Mouse (Mus musculus): ENCODE measurements around the gene Atp6v0a1. TPM values are rescaled to one million over a fixed set of nuclear protein-coding genes. Genes with fewer than 3 reads are reported as not detected.
A peak's percentile ranks its signal among the peaks of the same experiment; 100 is the strongest.
"Not testable (repeated sequence)": the region's sequence is repeated elsewhere in the genome, so short reads cannot be mapped to it uniquely, and the experiment has no call there.

Gene Atp6v0a1
- total RNA-seq, 1 experiment from 2014 or later = 108 TPM

DNA sequence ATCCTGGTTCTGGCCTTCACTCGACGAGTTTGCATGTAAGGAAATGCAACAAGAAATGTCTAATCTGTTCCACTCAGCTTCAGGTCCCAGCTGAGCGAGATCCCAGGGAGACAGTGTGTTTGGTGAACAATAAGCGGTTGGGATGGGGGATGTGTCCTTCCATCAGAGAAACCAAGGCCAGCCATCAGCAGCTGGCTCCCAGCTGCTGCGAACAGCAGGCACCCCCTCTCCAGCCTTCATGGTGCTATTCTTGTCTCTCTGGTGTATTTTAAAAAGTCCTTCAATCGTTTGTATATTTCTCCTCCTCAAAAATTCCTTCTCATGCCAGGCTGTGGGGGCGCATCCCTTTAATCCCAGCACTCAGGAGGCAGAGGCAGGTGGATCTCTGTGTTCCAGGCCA lies 34.0 kb upstream of the Atp6v0a1 start:
- ATAC-seq (ENCODE audit: extremely low read depth, insufficient number of reproducible peaks, low FRiP score, poor library complexity, severe bottlenecking) = no peak

DNA sequence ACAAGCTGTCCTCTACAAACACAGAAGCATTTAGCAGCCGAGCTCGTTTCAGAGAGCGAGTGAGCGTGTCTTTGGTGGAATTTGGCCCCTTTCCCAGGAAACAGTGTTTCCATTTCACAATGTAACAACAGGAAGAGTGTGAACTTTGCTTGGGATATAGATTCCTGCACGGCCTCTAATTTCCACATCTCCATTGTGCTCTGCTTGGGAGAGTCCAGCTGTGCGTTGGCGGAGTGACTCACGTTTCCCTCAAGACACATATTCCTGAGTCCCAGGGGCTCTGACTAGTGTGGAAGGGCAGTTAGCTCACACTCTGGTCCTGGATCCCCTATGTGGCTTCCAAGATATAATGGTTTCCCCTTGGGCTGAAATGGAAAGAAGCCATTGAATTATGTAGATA lies 29.4 kb upstream of the Atp6v0a1 start:
- ATAC-seq (ENCODE audit: extremely low read depth, insufficient number of reproducible peaks, low FRiP score, poor library complexity, severe bottlenecking) = no peak

DNA sequence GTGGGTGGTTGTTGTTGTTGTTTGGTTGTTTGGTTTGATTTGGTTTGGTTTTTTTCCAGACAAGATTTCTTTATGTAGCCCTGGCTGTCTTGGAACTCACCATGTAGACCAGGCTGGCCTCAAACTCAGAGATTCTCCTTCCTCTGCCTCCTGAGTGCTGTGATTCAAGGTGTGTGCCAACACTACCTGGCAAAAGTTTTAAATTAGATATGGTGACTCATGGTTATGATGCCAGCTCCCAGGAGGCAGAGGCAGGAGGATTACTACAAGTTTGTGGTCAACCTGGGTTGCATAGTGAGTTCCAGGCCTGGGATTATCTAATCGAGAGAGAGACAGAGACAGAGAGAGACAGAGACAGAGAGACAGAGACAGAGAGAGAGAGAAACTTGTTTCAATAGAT lies 28.8 kb upstream of the Atp6v0a1 start:
- ATAC-seq (ENCODE audit: extremely low read depth, insufficient number of reproducible peaks, low FRiP score, poor library complexity, severe bottlenecking) = no peak

GRCm38 (mm10) chr11:100981236-100981635 lies 28.0 kb upstream of the Atp6v0a1 start:
- no peak for ATAC-seq (ENCODE audit: extremely low read depth, insufficient number of reproducible peaks, low FRiP score, poor library complexity, severe bottlenecking)

DNA sequence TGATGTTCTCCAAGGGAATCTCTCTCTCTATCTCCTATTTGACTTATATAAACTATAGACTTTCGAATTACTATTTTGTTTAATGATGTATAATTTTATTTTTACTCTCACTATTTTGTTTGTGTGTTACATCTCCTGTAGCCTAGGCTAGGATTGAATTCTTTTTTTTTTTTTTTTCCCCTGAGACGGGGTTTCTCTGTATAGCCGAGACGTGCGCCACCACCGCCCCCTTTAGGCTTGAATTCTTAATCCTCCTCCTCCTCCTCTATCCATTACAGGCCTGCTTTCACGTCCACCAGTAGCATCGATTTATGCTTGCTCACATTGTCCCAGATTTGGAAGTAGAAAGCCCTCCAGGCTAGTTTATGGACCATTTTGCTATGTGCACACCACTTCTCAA lies 27.2 kb upstream of the Atp6v0a1 start:
- ATAC-seq (ENCODE audit: extremely low read depth, insufficient number of reproducible peaks, low FRiP score, poor library complexity, severe bottlenecking) = no peak

GRCm38 (mm10) chr11:100983125-100983777 lies 26.0 kb upstream of the Atp6v0a1 start:
- peak; percentile 76 for ATAC-seq (ENCODE audit: extremely low read depth, insufficient number of reproducible peaks, low FRiP score, poor library complexity, severe bottlenecking)

GRCm38 (mm10) chr11:100983778-100984131 lies 25.5 kb upstream of the Atp6v0a1 start:
- ATAC-seq (ENCODE audit: extremely low read depth, insufficient number of reproducible peaks, low FRiP score, poor library complexity, severe bottlenecking) = no peak

DNA sequence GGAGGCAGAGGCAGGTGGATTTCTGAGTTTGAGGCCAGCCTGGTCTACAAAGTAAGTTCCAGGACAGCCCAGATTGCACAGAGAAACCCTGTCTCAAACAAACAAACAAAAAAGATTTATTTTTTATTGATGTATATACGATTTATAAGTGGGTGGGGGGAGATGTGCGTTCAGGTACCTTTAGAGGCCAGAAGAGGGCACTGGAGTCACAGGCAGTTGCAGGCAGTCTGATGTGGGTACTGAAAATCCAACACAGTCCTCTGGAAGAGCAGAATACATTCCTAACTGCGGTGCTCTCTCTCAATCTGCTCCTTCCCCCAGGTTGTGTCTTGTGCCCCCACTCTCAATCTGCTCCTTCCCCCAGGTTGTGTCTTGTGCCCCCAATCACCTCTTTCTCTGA lies 23.6 kb upstream of the Atp6v0a1 start:
- ATAC-seq (ENCODE audit: extremely low read depth, insufficient number of reproducible peaks, low FRiP score, poor library complexity, severe bottlenecking) = no peak

GRCm38 (mm10) chr11:100988674-100989073 lies 20.6 kb upstream of the Atp6v0a1 start:
- ATAC-seq (ENCODE audit: extremely low read depth, insufficient number of reproducible peaks, low FRiP score, poor library complexity, severe bottlenecking) = no peak

- 0 out of 2 replicates have a peak, but pooled peaks have one; percentile 6 for ATAC-seq (ENCODE audit: extremely low read depth, insufficient number of reproducible peaks, low FRiP score, poor library complexity, severe bottlenecking)
These were observed 19.6 kb upstream of the Atp6v0a1 start for GRCm38 (mm10) chr11:100989666-100990065.

- no peak for ATAC-seq (ENCODE audit: extremely low read depth, insufficient number of reproducible peaks, low FRiP score, poor library complexity, severe bottlenecking)
These were observed 18.2 kb upstream of the Atp6v0a1 start for GRCm38 (mm10) chr11:100991027-100991534.

DNA sequence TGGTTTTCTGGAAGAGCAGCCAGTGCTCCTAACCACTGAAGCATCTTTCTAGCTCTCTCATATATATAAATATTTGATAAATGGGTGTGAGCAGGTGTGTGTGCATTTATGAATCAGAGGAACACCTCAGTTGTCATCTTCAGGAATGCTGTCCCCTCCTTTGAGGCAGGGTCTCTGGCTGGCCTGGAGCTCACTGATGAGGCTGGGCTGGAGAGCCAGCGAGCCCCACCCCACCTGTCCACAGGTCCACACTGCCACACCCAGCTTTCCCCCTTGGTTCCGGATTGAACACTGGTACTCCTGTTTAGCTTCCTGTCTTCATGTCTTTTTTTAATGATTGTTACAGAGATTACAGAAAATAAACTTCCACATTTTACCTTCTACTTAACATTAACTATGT lies 15.8 kb upstream of the Atp6v0a1 start:
- no peak for ATAC-seq (ENCODE audit: extremely low read depth, insufficient number of reproducible peaks, low FRiP score, poor library complexity, severe bottlenecking)

GRCm38 (mm10) chr11:100994233-100994632 lies 15.0 kb upstream of the Atp6v0a1 start:
- no peak for ATAC-seq (ENCODE audit: extremely low read depth, insufficient number of reproducible peaks, low FRiP score, poor library complexity, severe bottlenecking)

DNA sequence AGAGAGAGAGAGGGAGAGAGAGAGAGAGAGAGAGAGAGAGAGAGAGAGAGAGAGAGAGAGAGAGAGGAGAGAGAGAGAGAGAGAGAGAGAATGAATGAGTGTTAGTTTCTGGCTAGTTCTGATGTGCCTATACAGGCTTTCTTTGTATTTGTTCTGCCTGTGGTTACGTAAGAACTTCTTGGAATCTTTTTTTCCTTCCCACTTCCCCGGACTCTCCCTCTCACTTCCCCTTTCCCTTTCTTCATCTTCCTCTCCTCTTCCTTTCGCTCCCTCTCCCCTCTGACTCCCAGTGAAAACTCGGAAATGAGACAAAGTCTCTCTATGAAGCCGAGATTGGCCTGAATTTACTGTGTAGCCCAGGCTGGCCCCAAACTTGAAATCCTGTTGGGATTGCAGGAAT lies 14.6 kb upstream of the Atp6v0a1 start:
- ATAC-seq (ENCODE audit: extremely low read depth, insufficient number of reproducible peaks, low FRiP score, poor library complexity, severe bottlenecking) = no peak

DNA sequence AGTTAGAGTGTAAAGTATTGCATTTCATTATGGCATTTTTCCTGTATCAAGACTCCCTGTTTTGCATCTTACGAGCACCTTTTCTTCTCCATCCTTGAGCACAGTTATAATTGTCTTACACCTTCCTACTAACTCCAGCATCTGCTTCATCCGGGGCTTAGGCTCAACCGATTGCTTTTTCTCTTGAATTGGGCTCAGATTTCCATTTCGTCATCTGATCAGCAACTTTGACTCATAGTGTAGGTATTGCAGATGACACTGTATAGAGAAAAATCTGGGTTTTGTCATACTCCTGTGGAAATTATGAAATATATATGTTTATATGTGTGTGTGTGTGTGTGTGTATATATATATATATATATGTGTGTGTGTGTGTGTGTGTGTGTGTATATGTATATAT lies 12.8 kb upstream of the Atp6v0a1 start:
- ATAC-seq (ENCODE audit: extremely low read depth, insufficient number of reproducible peaks, low FRiP score, poor library complexity, severe bottlenecking) = no peak

- no peak for ATAC-seq (ENCODE audit: extremely low read depth, insufficient number of reproducible peaks, low FRiP score, poor library complexity, severe bottlenecking)
These were observed 10.4 kb upstream of the Atp6v0a1 start for GRCm38 (mm10) chr11:100998836-100999235.

GRCm38 (mm10) chr11:100999254-100999653 lies 10.0 kb upstream of the Atp6v0a1 start:
- no peak for ATAC-seq (ENCODE audit: extremely low read depth, insufficient number of reproducible peaks, low FRiP score, poor library complexity, severe bottlenecking)

DNA sequence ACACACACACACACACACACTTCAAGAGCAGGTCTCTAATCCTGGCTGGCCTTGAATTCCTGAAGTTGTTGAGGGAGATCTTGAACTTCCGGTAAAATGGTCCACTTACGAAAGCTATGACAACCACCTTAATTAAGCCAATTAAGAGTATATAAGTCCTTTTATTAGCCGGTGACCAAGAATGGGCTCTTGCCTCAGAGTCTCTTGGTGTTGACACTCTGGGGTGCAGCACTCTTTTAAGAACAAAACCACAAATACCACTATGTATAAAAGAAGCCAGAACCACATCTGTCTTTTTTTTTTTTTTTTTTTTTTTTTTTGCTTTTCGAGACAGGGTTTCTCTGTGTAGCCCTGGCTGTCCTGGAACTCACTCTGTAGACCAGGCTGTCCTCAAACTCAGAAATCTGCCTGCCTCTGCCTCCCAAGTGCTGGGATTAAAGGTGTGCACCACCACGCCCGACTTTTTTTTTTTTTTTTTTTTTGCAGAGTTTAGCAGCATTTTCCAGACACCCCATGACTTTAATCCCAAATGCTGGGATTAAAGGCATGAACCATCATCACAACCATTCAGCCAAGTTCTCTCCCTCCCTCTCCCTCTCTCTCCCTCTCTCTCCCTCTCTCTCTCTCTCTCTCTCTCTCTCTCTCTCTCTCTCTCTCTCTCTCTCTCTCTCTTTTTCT lies 7.2 kb upstream of the Atp6v0a1 start:
- not testable (repeated sequence) for ATAC-seq (ENCODE audit: extremely low read depth, insufficient number of reproducible peaks, low FRiP score, poor library complexity, severe bottlenecking)

- no peak for ATAC-seq (ENCODE audit: extremely low read depth, insufficient number of reproducible peaks, low FRiP score, poor library complexity, severe bottlenecking)
These were observed 6.1 kb upstream of the Atp6v0a1 start for GRCm38 (mm10) chr11:101003025-101003685.
